Mouse (Mus musculus) lung, postnatal 10 days (tissue): ENCODE results near the gene Il11ra1.
A peak's percentile ranks its signal among the peaks of the same experiment; 100 is the strongest.
"Not testable (repeated sequence)": the region's sequence is repeated elsewhere in the genome, so short reads cannot be mapped to it uniquely, and the experiment has no call there.

ENCODE experiments used
- DNase-seq: peaks from one replicate; pipeline ENCODE4 v3.0.0; 2021

Gene Il11ra1

DNA sequence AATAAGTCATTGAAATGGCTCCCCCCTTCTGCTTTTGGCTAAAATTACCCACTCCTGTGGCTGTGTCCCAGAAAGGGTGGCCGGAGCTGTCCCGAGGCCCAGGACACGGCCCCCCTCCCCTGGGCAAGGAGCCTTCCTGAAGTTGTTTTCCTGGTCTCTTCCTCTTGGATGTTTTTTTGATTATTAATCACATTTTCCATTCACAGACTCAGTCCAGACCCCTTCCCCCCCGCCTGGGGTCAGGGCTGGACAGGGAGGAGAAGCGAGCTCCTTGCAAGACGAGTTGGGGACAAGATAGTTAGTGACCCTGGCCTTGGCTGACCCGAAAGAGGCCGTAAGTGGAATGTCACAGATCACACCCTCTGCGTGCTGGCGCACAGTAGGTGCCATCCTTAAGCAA is at the start of gene Il11ra1:
Gene Il11ra1, plus strand, starts transcription at position 207 of the 400 bp plus-strand sequence.
- not testable (repeated sequence) for DNase-seq

- DNase-seq: peak; percentile 82
These were observed 46.5 kb upstream of the Il11ra1 start for GRCm38 (mm10) chr4:41653296-41653695.

DNA sequence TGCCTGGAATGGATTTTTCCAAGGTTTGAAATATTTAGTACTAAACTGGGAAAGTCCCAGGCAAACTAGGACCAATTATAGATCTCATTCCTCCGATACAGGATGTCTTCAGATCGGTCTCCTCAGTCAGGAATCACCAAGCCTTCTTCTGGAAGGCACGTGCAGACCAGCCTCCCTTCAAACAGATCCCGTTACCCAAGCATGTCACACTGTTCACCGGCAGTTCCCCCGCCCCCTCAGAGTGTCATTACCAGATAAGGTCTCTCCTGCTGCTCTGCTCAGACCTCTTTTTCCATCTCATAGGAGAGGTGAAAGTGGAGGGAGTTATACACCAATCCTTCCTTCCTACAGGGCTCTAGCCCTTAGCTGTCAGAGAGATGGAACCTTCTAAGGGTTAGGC is 46.1 kb upstream of the Il11ra1 start:
- no peak for DNase-seq

DNA sequence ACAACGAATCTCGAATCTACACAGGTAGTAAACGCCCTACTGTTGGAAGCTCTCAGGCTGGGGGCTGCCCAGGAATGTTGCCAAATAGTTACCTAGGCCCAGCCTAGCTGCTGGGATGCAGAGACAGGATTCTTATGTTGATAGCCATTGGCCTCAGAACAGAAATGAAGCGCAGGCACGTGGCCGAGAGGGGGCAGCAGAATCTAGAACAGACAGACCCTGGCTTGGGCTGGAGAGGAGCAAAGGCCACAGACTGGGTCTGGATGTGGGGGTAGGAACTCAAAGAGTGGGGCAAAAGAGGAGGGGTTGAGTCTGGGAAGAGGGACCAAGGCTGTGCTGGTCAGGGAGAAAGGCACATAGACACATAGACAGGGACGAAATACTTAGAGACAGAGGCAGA is 45.6 kb upstream of the Il11ra1 start:
- DNase-seq: peak; percentile 83

DNA sequence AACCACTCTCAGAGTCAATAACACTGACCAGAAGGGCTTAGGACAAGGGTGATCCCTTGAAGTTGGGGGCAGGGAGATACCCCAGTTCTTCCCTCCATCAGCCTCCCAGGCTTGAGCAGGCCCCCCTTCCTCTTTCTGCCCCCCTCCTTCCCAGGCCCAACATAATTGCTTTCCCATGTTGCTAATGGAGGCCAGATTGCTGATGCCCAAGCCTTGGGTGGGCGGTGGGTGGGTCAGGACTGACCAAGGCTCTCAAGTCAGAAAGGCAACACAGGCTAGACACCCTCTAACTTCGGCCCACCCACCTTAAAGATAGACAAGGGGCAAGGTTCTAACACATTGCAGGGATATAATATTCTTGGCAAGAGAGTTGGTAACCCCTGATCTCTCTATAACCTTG is 44.3 kb upstream of the Il11ra1 start:
- DNase-seq: no peak

DNA sequence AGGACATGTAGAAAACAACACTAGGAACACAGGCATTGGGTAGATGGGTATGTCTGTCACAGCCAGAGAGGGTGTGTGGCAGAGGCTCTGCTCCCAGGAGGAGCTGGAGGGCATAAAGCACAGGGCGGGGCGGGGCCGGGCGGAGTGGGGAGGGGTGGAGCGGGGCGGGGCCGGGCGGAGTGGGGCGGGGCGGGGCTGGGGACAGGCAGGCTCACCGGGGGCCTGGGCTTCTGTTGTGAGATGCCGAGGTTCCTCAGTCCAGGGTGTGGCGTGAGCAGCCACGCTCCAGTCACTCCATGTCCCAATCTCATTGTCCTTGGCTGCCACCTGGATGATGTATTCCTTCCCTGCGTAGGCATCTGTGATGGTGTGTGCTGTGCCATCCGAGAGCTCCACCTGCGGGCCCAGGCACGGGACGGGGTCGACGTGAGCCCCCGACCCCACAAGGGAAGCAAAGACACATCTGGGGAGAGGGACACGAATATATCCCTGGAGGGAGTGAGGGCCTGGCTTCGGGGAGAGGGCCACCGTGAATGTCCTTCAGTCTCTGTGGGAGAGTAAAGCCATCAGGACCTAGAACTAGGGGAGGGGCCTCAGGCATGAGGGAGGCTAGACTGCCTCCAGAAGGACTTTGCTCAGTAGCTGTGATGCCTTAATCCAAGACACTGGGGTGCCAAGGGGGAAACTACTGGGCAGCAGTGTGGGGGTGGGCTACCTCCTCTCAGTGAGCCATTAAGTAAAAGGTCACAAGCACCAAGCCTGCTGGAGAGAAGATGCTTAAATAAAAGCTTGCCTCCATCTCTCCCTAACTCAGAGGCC is 41.0 kb upstream of the Il11ra1 start:
- no peak for DNase-seq

- no peak for DNase-seq
These were observed 40.2 kb upstream of the Il11ra1 start for GRCm38 (mm10) chr4:41659556-41659955.

- DNase-seq: no peak
These were observed 38.8 kb upstream of the Il11ra1 start for GRCm38 (mm10) chr4:41660851-41661430.

DNA sequence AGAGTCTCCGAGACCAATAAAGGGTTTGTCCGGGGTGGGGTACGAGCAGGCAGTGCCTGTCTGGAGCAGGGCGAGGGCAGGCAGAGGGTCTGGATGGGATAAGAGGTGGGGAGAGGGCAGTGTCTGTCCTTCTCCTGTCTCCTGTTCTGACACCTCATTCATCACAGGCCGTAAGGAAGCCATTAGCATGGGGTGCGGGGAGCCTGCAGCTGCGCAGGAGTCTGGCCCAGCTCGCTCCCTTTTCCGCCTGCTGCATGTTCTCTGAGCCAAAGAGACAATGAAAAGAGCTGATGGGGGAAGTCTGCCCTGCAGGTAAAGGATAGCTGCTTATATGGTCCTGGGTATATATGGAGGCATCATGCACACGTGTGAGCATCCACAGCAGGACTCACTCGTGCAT is 37.1 kb upstream of the Il11ra1 start:
- DNase-seq: no peak

DNA sequence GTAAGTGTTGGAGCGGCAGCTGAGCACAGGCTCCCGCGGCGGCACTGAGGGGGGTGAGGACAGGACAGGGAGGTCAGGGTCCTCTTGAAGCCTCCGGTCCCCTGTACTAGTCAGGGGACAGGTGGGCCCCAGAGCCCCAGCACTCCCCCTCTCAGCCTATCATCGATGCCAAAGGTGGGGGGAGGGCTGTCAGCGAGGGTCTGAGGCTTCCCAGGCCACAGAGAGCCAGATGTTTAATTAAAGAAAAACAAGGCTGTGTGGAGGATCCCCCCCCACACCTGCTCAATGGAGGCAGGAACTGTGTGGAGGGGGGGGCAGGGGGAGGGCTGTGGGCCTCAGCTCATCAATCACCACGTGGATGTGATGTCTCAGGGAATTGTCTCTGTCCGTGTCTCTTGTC is 36.2 kb upstream of the Il11ra1 start:
- DNase-seq: no peak

DNA sequence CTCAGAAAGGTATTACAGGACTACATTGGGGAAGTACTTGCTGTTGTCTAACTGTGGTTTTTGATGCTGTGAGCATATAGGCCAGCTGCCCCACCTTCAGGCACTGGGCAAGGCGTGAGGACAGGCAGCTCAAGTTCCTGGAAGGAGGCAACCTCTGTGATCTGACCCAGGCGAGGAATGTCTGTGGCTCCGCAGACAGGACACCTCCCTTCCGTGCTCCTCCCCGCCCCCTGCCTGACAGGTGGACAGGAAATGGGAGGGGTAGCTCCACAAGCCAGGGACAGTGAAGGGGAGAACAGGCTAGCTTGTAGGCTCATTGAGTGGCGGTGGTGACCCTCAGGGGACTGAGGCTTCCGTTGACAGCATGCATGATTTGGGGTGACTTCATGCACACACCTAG is 35.3 kb upstream of the Il11ra1 start:
- DNase-seq: no peak

DNA sequence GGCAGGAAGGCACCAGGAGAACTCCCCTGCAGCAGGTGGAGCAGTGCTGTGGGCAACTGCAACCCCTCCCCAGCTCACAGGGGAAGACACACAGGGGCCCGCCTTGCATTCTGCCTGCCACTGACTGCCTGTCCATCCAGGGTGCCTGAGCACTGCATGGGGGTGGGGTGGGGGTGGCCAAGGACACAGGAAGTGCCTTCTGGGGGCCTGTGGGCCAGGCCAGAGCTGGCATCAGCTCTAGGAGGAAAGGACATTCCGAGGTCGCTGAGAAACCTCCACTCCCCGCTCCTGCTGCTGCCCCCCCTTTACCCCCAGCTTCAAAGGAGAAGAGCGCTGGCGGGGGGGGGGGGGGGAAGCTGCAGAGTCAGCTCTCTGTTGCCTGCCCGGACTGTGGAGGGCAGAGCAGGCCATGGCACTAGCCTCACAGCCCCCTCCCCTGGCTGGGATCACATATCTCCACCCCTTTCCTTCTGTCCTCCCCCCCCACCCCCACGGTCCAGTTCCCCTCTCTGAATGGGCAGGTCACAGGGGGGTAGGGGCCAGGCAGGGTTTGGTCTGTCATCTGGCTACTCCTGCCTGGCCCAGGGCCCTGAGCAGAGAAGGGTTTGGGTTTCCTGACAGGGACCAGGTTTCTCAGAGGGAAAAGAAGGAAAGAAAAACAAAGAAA is 34.6 kb upstream of the Il11ra1 start:
- no peak for DNase-seq

GRCm38 (mm10) chr4:41666646-41667045 is 33.1 kb upstream of the Il11ra1 start:
- DNase-seq: no peak

DNA sequence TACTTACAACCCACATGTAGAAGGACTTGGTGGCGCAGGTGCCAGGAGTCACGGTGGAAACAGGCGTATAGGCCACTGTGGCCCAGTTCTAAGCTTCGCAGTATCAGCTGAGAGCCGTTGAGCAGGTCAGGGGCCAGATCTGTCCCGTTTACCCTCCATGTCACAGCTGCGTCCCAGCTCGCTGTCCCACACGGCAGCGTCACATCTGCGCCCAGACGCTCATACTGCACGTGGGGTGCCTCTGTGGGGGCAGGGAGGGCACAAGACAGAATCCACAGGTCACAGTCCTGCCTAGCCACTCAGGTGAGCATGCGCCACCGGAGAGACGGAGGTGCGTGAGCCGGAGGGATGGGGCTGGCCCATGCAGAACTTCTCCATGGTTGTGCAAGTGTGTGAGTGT is 29.0 kb upstream of the Il11ra1 start:
- no peak for DNase-seq

GRCm38 (mm10) chr4:41671500-41671899 is 28.3 kb upstream of the Il11ra1 start:
- no peak for DNase-seq

- DNase-seq: no peak
These were observed 27.8 kb upstream of the Il11ra1 start for GRCm38 (mm10) chr4:41671963-41672480.

- DNase-seq: no peak
These were observed 27.2 kb upstream of the Il11ra1 start for GRCm38 (mm10) chr4:41672522-41672963.

- no peak for DNase-seq
These were observed 26.6 kb upstream of the Il11ra1 start for GRCm38 (mm10) chr4:41673186-41673585.

GRCm38 (mm10) chr4:41676248-41677005 is 23.4 kb upstream of the Il11ra1 start:
- DNase-seq: peak; percentile 27

DNA sequence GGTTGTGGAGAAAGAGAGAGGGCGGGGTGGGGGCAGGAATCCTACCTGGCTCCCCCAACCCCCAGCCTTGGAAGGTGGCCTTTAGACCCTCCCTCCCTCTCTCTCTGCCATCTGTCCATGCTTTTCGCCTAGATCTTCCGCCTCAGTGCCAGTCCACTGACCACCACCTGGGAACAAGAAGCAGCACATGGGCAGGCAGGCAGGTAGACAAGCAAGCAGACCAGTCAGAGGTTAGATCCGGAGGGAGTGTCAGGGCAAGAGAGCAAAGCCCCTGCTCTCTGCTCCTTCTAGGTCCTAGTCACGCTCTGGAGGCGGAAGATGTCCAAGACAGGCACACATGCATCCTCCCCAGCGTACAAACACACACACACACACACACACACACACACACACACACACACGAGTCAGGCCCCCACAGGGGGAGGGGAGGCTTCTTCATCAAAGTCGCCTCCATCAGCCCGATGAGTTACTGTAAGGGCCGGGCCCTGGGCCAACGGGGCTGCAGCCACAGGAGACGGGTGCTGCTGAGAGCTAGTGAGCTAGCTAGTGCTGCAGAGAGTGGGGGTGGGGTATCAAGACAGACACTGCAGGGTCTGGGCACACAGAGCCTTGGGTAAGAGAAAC is 22.7 kb upstream of the Il11ra1 start:
- DNase-seq: peak; percentile 85

GRCm38 (mm10) chr4:41678863-41679262 is 20.9 kb upstream of the Il11ra1 start:
- no peak for DNase-seq

DNA sequence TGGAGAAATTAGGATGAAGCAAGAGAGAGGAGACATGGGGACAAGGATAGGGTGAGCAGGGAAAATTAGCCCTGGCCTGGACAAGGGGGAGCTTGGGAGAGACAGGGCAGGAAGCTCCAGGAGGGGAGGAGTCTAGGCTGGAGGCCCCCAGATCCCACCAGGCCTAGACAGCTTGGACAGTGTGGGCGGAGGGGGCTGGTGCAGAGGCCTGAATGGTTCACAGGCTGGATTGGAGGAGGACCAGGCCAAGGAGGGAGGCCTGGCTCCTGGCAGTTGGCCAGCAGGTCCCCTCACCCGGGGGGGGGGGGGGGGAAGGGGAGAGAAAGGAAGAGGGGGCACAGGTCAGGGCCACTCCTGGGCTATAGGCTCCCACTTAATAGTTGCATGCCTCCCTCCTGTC is 20.5 kb upstream of the Il11ra1 start:
- no peak for DNase-seq

- DNase-seq: no peak
These were observed 18.6 kb upstream of the Il11ra1 start for GRCm38 (mm10) chr4:41681176-41681575.
